Mouse (Mus musculus): Measurements from ENCODE around the gene St14. TPM values are rescaled to one million over a fixed set of nuclear protein-coding genes. Genes with fewer than 3 reads are reported as not detected.

Gene St14
- polyA plus RNA-seq, 1 experiment: 279 TPM

DNA sequence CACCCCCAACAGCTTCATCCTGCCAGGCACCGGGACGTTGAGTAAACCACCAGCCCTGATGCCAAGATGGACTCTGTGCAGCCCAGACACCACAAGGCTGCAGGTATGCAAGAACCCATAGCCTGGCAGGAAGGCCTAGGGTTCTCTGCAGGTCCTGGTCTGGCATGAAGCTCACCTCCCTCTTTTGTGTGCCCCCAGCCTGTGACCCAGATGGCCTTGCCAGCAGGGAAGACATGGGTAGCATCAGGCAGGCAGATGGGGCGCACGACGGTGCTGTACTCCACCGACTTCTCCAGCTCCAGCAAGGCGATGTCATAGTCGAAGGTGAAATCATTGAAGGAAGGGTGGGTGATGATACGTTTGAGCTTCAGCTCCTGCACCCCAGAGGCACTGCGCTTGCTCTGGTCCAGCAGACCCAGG lies 40.5 kb downstream of the St14 start:
- peaks cover 60% of the 10 kb centered on the region for H3K36me3 ChIP-seq (ENCODE audit: control insufficient read depth, insufficient read depth, low read length)
- no peaks in the 10 kb centered on the region for H3K4me1 ChIP-seq (ENCODE audit: control insufficient read depth, insufficient read depth, insufficient read length, low read length)
- no peak for TF ChIP-seq CTCF (IDR thresholded peaks at IDR 0.05; ENCODE audit: extremely low read depth, insufficient read length, insufficient replicate concordance, low read depth, low read length)
- no peak for TF ChIP-seq POLR2A (IDR thresholded peaks at IDR 0.05; ENCODE audit: low read depth, low read length)
- no peaks in the 10 kb centered on the region for H3K27me3 ChIP-seq (ENCODE audit: control insufficient read depth, insufficient read depth, low read length)
- WGBS: 93% methylated on average over 10 of the region's 10 CpGs
- H3K4me3 ChIP-seq (ENCODE audit: low read depth, low read length): no peak overlapping the region
- H3K27ac ChIP-seq (ENCODE audit: insufficient read depth, low read depth, low read length): no peak overlapping the region

GRCm38 (mm10) chr9:31090081-31091023 lies 41.3 kb downstream of the St14 start:
- H3K4me1 ChIP-seq (ENCODE audit: control insufficient read depth, insufficient read depth, insufficient read length, low read length): no peaks in the 10 kb centered on the region
- WGBS: 81% methylated on average over 29 of the region's 29 CpGs
- no peaks in the 10 kb centered on the region for H3K27me3 ChIP-seq (ENCODE audit: control insufficient read depth, insufficient read depth, low read length)
- no peak for TF ChIP-seq POLR2A (IDR thresholded peaks at IDR 0.05; ENCODE audit: low read depth, low read length)
- TF ChIP-seq CTCF (IDR thresholded peaks at IDR 0.05; ENCODE audit: extremely low read depth, insufficient read length, insufficient replicate concordance, low read depth, low read length): no peak
- H3K36me3 ChIP-seq (ENCODE audit: control insufficient read depth, insufficient read depth, low read length): peaks cover 53% of the 10 kb centered on the region
- H3K27ac ChIP-seq (ENCODE audit: insufficient read depth, low read depth, low read length): no peak overlapping the region
- H3K4me3 ChIP-seq (ENCODE audit: low read depth, low read length): no peak overlapping the region

- H3K36me3 ChIP-seq (ENCODE audit: control insufficient read depth, insufficient read depth, low read length): peaks cover 50% of the 10 kb centered on the region
- TF ChIP-seq POLR2A (IDR thresholded peaks at IDR 0.05; ENCODE audit: low read depth, low read length) (no peak), CTCF (IDR thresholded peaks at IDR 0.05; ENCODE audit: extremely low read depth, insufficient read length, insufficient replicate concordance, low read depth, low read length) (no peak)
- no peaks in the 10 kb centered on the region for H3K4me1 ChIP-seq (ENCODE audit: control insufficient read depth, insufficient read depth, insufficient read length, low read length)
- H3K4me3 ChIP-seq (ENCODE audit: low read depth, low read length): no peak overlapping the region
- H3K27me3 ChIP-seq (ENCODE audit: control insufficient read depth, insufficient read depth, low read length): no peaks in the 10 kb centered on the region
- no peak overlapping the region for H3K27ac ChIP-seq (ENCODE audit: insufficient read depth, low read depth, low read length)
- WGBS: 90% methylated on average over 9 of the region's 9 CpGs
These were observed 42.1 kb downstream of the St14 start for GRCm38 (mm10) chr9:31089541-31089940.

- H3K36me3 ChIP-seq (ENCODE audit: control insufficient read depth, insufficient read depth, low read length): peaks cover 49% of the 10 kb centered on the region
- no peaks in the 10 kb centered on the region for H3K4me1 ChIP-seq (ENCODE audit: control insufficient read depth, insufficient read depth, insufficient read length, low read length)
- H3K27me3 ChIP-seq (ENCODE audit: control insufficient read depth, insufficient read depth, low read length): no peaks in the 10 kb centered on the region
- 90% methylated on average over 4 of the region's 4 CpGs for WGBS
- no peak overlapping the region for H3K27ac ChIP-seq (ENCODE audit: insufficient read depth, low read depth, low read length)
- TF ChIP-seq CTCF (IDR thresholded peaks at IDR 0.05; ENCODE audit: extremely low read depth, insufficient read length, insufficient replicate concordance, low read depth, low read length) (no peak), POLR2A (IDR thresholded peaks at IDR 0.05; ENCODE audit: low read depth, low read length) (no peak)
- H3K4me3 ChIP-seq (ENCODE audit: low read depth, low read length): no peak overlapping the region
These were observed 42.8 kb downstream of the St14 start for GRCm38 (mm10) chr9:31088883-31089282.

- Histone ChIP-seq H3K4me1 (ENCODE audit: control insufficient read depth, insufficient read depth, insufficient read length, low read length) (no peaks in the 10 kb centered on the region), H3K4me3 (ENCODE audit: low read depth, low read length) (no peak overlapping the region), H3K36me3 (ENCODE audit: control insufficient read depth, insufficient read depth, low read length) (peaks cover 45% of the 10 kb centered on the region), H3K27me3 (ENCODE audit: control insufficient read depth, insufficient read depth, low read length) (no peaks in the 10 kb centered on the region), H3K27ac (ENCODE audit: insufficient read depth, low read depth, low read length) (no peak overlapping the region)
- TF ChIP-seq POLR2A (IDR thresholded peaks at IDR 0.05; ENCODE audit: low read depth, low read length): no peak
- TF ChIP-seq CTCF (IDR thresholded peaks at IDR 0.05; ENCODE audit: extremely low read depth, insufficient read length, insufficient replicate concordance, low read depth, low read length): no peak
- 62% methylated on average over 3 of the region's 3 CpGs for WGBS
These were observed 43.5 kb downstream of the St14 start for GRCm38 (mm10) chr9:31088116-31088515.

DNA sequence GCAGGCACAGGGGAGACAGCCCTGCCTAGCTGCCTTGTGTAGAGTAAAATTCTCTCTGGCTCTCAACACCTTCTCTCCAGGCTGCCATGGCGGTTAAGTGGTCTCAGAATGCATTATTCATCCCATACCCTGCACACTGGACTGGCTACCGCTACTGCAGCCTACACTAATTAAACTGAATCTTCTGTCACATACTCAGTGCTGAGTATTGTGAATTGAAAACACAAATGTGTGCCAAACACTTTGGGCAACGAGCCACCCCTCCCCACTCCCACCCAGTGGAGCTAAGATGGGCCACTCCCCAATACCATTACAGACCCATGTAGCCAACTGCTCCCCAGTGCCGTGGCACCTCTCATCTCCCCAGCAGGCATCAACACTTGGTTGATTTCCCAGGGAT lies 44.2 kb downstream of the St14 start:
- Histone ChIP-seq H3K27ac (ENCODE audit: insufficient read depth, low read depth, low read length) (no peak overlapping the region), H3K4me3 (ENCODE audit: low read depth, low read length) (no peak overlapping the region), H3K27me3 (ENCODE audit: control insufficient read depth, insufficient read depth, low read length) (no peaks in the 10 kb centered on the region), H3K4me1 (ENCODE audit: control insufficient read depth, insufficient read depth, insufficient read length, low read length) (no peaks in the 10 kb centered on the region), H3K36me3 (ENCODE audit: control insufficient read depth, insufficient read depth, low read length) (peaks cover 40% of the 10 kb centered on the region)
- 84% methylated on average over 4 of the region's 4 CpGs for WGBS
- no peak for TF ChIP-seq POLR2A (IDR thresholded peaks at IDR 0.05; ENCODE audit: low read depth, low read length)
- TF ChIP-seq CTCF (IDR thresholded peaks at IDR 0.05; ENCODE audit: extremely low read depth, insufficient read length, insufficient replicate concordance, low read depth, low read length): no peak

DNA sequence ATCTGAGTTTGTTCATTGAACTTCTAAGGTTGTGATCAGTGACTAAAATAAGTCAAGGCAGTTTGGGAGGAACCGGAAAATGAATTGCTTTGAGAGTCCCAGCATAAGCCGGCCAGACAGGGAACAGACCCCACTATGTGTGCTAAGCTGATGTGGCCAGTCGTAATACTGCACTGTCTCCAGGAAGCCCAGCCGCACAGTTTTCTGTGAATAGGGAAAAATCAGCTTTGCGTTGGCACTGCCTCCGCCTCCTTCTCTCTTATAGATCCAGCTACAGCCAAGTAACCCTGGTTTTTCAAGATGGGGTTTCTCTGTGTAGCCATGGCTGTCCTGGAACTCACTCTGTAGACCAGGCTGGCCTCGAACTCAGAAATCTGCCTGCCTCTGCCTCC lies 44.9 kb downstream of the St14 start:
- no peaks in the 10 kb centered on the region for H3K4me1 ChIP-seq (ENCODE audit: control insufficient read depth, insufficient read depth, insufficient read length, low read length)
- no peaks in the 10 kb centered on the region for H3K27me3 ChIP-seq (ENCODE audit: control insufficient read depth, insufficient read depth, low read length)
- 80% methylated on average over 7 of the region's 7 CpGs for WGBS
- peaks cover 37% of the 10 kb centered on the region for H3K36me3 ChIP-seq (ENCODE audit: control insufficient read depth, insufficient read depth, low read length)
- no peak overlapping the region for H3K4me3 ChIP-seq (ENCODE audit: low read depth, low read length)
- TF ChIP-seq POLR2A (IDR thresholded peaks at IDR 0.05; ENCODE audit: low read depth, low read length) (no peak), CTCF (IDR thresholded peaks at IDR 0.05; ENCODE audit: extremely low read depth, insufficient read length, insufficient replicate concordance, low read depth, low read length) (no peak)
- no peak overlapping the region for H3K27ac ChIP-seq (ENCODE audit: insufficient read depth, low read depth, low read length)
